Mouse (Mus musculus): ENCODE results near the gene Fam184a. TPM values are rescaled to one million over a fixed set of nuclear protein-coding genes. Genes with fewer than 3 reads are reported as not detected.

Fam184a gene
- not detected in 4 replicates for total RNA-seq (2023; ENCODE audit: inconsistent age)

DNA sequence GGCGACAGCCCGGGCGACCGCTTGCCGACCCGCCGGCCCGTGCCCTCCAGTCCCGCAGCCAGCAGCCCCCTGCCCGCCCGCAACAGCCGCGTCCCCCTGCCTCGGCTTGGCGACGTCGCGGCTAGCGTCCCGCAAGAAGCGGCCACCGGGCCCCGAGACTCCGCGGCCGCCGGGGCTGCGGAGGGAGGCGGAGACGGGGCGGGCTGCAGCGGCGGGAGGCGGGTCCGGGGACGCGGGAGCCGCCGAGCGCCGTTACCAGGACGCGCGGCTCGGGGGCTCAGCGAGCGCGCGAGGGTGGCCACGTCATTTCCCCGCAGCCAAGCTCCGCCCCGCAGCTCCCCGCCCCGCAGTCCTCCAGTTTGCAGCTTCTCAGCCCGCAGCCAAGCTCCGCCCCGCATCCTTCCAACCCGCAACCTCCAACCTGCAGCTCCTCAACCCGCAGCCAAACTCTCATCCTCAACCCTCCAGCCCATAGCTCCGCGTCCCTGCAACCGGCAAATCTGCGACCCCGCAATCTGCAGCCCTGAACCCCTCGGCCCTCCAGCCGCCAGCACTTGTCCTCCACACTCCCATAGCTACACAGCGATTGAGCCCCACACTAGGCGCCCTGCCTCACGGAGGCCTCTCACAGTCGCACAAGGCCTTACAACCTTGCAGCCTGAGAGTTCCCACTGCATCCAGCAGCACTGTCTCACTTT is at the start of gene Fam184a:
Gene Fam184a (minus strand): TSS at position 169 of the 698 bp plus-strand sequence.

DNA sequence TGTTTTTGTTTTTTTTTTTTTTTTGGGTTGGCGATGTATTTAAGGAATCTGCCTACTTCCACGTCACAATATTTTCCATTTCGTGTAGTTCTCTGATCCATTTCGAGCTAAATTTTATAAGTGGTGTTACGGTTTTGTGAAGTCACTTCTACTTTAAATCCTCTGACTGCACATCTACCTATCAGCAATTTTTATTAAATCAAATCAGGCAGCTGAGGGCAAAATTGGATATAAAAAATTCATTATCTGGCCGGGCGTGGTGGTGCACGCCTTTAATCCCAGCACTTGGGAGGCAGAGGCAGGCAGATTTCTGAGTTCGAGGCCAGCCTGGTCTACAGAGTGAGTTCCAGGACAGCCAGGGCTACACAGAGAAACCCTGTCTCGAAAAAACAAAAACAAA is 120.6 kb downstream of the Fam184a start, which contains the start of gene Mcm9:
Gene Mcm9 (minus strand): TSS at position 101 of the 400 bp plus-strand sequence.

DNA sequence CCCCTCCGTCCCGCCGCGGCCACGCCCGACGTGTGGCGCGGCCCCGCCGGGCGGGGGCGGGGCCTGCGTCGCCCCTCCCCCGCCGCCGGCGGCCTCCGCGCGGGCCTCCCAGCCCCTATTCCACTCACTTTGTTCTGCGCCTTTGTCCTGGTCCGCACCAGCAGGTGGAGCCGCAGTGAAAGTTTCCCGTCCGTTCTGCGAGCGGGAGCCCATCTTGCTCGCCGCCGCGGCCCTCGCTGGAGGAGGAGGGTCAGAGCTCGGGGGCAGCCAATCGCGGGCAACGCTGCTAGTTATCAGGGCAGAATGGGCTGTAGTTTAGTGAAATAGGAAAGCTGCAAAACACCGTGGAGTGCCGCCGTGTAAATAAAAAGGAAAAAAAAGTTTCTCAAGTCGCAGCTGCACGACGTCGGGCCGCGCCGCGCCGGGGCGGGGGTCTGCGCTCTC is 154.2 kb downstream of the Fam184a start, which contains the start of gene Asf1a:
Gene Asf1a (plus strand): TSS at position 81 of the 444 bp plus-strand sequence.

Other genes starting within 250 kb of the Fam184a start
- gene Asf1a, start 154.4 kb downstream of the Fam184a start, total RNA-seq (2023; ENCODE audit: inconsistent age), result 23.4 to 33.8 TPM (median 25.3 TPM) in 4 replicates
- 19.7 to 22.0 TPM (median 21.2 TPM) in 4 replicates for gene Mcm9, start 120.7 kb downstream of the Fam184a start, total RNA-seq (2023; ENCODE audit: inconsistent age)